In the genomic region with DNA sequence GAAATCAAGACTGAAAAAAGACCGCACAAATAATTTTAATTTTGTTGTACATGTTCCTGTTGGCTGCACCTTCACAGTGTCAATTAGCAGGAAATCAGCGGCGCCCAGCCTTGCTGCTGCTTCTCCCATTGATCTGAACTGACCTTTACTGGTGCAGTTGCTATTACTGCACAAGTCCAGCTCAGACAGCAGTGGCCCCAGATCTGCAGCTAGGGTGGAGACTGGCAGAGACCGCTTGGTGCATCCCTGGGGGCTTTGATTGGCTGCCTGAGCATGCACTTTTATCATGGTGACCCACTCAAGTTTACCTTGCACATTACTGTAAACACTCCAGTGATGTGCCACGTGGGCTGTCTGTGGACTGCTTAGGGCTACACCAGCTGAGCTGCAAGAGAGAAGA, we compare ENCODE assay signal across 33 mouse cellular contexts.
"Had no signal": no experiment of that assay in that cellular context is flagged by ENCODE, and none has a peak within 500 bp of the region (broad histone marks: within the 10 kb centered on the region; RNA-seq: fewer than 3 reads in every experiment).

No protein-coding gene starts in this region.

- H3K4me3 ChIP-seq: heart, embryonic 12.5 days; heart, embryonic 13.5 days; heart, embryonic 15.5 days; hindbrain, embryonic 10.5 days; hindbrain, embryonic 12.5 days; hindbrain, embryonic 13.5 days; hindbrain, embryonic 15.5 days; intestine, embryonic 15.5 days; kidney, embryonic 15.5 days; layer of hippocampus, adult 2 months; left cerebral cortex, adult 2 months had no signal

- H3K4me2 ChIP-seq: heart, embryonic 12.5 days; heart, embryonic 13.5 days; heart, embryonic 15.5 days; hindbrain, embryonic 12.5 days; hindbrain, embryonic 13.5 days; hindbrain, embryonic 14.5 days; hindbrain, embryonic 15.5 days; intestine, embryonic 15.5 days; kidney, embryonic 15.5 days had no signal

- ATAC-seq: hindbrain, postnatal 0 days; inflammation-experienced regulatory T-cells, adult 6 months; intestine, embryonic 15.5 days; intestine, embryonic 16.5 days; intestine, postnatal 0 days had no signal

- H3K36me3 ChIP-seq: heart, embryonic 12.5 days; heart, embryonic 15.5 days; hindbrain, embryonic 10.5 days; hindbrain, embryonic 12.5 days; hindbrain, embryonic 15.5 days; intestine, embryonic 15.5 days; kidney, embryonic 15.5 days had no signal

- H3K9me3 ChIP-seq: heart, embryonic 12.5 days; heart, embryonic 13.5 days; heart, embryonic 15.5 days; hindbrain, embryonic 10.5 days; hindbrain, embryonic 12.5 days; hindbrain, embryonic 13.5 days; hindbrain, embryonic 15.5 days; intestine, embryonic 15.5 days; kidney, embryonic 15.5 days had no signal

- DNase-seq: heart, postnatal 10 days; heart, postnatal 14 days; heart, postnatal 36 days; heart, postnatal 4 days; kidney, adult 11 months; kidney, adult 18-20 months; kidney, adult 2 months; kidney, adult 8-10 months; kidney, adult 9 months; kidney, postnatal 10 days; kidney, postnatal 14 days; kidney, postnatal 25 days; kidney, postnatal 36 days; kidney, postnatal 4 days; layer of hippocampus, adult 9-11 months; layer of hippocampus, postnatal 36 days had no signal

- H3K27me3 ChIP-seq: heart, embryonic 12.5 days; heart, embryonic 13.5 days; heart, embryonic 15.5 days; hindbrain, embryonic 12.5 days; hindbrain, embryonic 13.5 days; hindbrain, embryonic 15.5 days; intestine, embryonic 15.5 days; kidney, embryonic 15.5 days had no signal

- H3K9ac ChIP-seq: heart, embryonic 12.5 days; heart, embryonic 13.5 days; heart, embryonic 15.5 days; hindbrain, embryonic 12.5 days; hindbrain, embryonic 13.5 days; hindbrain, embryonic 14.5 days; hindbrain, embryonic 15.5 days; intestine, embryonic 15.5 days; kidney, embryonic 15.5 days had no signal

- H3K27ac ChIP-seq: heart, embryonic 13.5 days; heart, embryonic 15.5 days; hindbrain, embryonic 10.5 days; hindbrain, embryonic 12.5 days; hindbrain, embryonic 13.5 days; hindbrain, embryonic 14.5 days; hindbrain, embryonic 15.5 days; hindbrain, postnatal 0 days; intestine, embryonic 15.5 days; kidney, embryonic 15.5 days; kidney, postnatal 0 days; layer of hippocampus, adult 2 months; left cerebral cortex, adult 2 months had no signal

- H3K4me1 ChIP-seq: hindbrain, embryonic 10.5 days; hindbrain, embryonic 12.5 days; hindbrain, embryonic 13.5 days; intestine, embryonic 15.5 days had no signal
